Mouse (Mus musculus) T-cell, adult 2 months (primary cell): Measurements from ENCODE around the gene Grtp1.

Source experiments
- DNase-seq: peaks from one replicate; pipeline ENCODE4 v3.0.0; 2022; ENCODE audit warnings: low spot score

The Grtp1 gene

DNA sequence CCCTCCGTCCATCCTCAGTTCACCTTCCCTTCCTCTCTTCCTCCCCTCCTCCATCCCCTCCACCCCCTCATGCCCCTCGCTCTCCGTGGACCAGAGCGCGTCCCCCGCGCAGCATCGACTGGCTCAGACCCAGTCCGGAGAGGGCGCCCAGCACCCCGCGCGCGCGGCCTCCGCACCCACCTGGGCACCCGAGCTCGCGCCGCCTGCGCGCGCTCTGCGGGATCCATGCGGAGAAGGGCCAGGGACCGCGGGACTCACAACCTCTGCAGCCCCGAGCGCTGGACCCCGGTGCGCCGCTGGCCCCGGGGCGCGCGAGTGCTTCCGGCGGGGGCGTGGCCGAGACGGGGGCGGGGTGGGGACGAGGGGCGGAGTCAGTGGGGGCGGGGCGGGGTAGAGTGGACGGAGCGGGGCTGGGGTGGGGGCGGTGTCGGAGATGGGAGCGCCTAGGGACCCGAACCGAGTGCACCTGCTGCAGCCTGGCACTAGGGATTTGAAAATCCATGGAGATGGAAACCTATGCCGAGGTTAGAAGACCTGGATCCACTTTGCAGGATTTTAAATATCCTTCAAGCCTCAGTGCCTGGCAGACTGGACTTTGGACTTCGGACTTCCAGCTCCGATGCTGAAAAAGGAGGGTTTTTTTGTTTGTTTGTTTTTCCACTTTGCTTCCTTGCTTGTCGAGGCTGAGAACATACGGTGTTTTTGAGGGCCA is at the start of gene Grtp1:
Grtp1 (minus strand) TSS at position 320 of the 712 bp plus-strand sequence.
- DNase-seq: no peak

DNA sequence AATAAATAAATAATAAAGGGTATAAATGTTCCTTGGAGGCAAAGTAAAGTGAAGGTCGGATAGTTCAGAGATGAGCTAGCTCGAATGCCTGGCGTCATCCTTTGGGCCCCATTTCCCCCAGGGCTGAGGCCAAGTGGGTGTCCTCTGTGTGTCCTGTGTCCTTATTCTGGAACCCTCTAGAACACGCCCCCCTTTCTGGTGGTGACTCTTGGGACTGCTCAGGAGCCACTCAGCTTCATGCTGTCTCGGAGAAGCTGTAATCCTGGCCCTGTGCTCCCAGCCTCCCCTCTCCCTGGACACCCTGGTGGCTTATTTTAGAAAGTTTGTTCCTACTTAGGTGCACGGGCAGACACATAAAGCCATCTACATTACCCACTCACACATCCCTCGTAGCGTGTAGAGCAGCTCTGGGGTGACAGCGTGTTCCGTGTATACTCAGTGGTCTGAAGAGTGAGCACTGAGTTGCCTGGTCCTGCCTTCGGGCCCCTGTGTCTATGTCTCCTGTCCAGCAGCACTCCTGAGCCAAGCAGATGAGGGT is 44.0 kb upstream of the Grtp1 start:
- no peak for DNase-seq

DNA sequence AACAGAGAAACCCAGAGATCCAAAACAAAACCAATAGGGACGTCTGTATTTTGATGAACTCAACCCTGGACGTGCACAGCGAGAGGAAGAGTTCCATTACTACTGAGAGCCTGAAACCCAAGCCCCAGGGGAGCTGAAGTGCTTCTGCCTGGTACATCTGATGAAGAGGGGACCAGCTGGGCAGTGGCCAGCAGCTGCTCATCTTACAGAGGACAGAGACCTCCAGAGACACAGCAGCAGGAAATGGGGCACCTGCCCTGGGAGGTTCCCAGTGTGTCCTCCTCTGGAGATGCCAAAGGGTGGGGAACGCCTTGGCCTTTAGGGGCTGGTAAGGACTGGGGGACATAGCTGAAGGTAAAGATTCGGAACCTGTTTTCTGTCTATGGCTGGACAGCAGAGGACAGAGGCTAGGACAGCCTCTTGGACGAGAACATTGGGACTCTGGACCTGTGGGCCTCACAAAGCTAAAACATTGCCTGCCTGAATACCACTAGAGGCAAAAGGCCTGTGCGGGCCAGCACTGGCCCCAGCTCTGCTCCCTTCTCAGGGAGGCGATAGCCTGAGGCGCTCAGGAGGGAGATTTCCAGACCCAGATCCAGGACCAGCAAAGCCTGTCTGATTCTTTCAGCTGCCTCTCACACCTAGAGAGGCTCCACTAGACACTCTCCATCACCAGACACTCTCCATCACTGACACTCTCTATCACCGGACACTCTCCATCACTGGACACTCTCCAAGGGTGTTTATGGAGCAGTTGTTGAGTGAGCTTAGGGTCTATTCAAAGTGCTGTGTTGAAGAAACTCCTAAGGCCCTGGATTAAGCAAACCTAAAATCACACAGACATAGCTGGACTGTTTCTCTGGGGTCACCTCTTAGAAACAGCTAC is 42.8 kb upstream of the Grtp1 start:
- no peak for DNase-seq

DNA sequence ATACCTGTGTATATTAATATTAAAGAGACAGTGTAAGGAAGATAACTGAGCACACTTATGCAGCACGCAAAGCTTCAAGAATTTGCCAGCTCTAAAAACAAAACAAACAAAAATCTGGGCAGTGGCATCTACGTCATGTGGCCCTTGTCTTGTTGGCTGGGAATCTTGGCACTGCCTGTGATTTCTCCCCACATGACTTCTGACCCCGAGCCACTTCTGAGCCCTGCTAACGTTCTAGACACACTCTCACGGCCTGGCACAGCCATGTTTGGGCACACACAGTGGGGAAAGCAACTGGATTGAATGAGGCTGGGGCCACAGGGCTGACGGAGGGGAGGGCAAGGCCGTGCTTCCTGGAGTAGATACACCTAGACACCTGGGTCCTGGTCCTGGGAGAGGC is 40.3 kb upstream of the Grtp1 start:
- no peak for DNase-seq

DNA sequence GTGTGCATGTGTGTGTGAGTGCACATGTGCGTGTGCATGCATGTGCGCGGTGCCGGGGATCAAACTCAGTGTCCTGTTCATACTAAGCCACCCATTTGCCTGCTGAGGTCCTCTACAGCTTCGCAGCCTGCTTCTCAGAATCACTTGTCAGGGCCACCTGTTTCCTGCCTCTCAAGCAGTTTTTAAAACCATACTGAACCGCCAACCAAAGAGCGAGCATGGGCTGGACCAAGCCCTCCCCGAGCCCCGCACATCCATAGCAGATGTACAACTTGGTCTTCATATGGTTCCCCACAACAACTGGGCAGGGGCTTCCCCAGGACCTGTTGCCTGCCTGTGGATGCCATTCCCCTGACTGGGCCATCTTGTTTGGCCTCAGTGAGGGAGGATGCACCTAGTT is 39.6 kb upstream of the Grtp1 start:
- no peak for DNase-seq

DNA sequence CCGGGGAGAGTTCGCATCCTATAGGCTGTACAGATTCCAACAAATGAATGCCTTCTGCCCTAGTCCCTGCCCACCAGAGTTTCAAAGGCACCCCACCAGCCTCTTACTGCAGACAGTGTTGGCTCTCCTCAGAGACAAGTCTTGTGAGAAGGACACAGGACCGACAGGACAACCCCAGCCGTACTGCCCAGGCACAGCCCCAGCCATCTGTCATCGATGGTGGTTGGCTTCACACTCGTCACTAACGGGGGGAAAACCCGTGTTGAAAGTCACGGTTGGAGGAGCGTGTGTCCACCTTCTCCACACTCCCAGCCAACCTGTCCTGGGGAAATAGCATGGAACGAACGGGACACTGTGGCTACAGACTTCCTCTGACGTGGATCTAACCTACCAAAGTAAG is 34.4 kb upstream of the Grtp1 start:
- DNase-seq: no peak

DNA sequence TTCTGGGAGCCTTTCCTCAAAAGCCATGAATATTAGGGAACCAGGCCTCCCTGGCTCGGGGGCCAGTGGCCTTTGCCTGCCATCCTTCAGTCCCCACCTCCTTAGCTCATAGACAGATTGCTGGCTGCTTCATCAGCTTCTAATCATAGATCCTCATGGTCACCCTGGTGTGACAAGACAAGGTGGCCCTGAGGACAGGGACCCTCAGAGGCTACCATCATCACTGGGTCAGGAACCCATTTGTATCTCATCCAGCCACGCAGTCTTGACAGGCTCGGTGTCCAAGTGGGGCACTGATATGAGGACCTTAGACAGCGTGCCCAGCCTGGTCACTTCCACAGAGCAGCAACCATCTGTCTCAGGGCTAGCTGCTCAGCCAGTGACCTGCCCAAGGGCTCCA is 30.1 kb upstream of the Grtp1 start:
- no peak for DNase-seq

DNA sequence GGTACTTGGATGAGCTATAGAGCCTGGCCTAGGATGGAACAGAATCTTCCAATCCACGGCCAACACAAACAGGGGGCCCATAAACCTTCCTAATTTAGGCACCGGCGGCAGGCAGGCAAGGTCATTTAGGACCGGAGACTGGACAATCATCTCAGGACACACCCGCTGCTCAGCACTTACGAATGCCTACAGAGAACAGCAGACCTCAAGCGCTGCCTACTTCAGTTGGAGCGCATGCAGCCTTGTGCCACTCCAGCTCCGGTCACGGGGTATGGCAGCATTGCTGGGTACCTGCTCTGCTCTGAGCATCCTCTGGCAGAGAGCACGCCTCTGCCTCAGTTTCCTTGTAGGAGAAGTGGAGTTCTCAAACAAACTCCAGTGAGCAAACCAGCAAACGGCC is 29.4 kb upstream of the Grtp1 start:
- DNase-seq: no peak

DNA sequence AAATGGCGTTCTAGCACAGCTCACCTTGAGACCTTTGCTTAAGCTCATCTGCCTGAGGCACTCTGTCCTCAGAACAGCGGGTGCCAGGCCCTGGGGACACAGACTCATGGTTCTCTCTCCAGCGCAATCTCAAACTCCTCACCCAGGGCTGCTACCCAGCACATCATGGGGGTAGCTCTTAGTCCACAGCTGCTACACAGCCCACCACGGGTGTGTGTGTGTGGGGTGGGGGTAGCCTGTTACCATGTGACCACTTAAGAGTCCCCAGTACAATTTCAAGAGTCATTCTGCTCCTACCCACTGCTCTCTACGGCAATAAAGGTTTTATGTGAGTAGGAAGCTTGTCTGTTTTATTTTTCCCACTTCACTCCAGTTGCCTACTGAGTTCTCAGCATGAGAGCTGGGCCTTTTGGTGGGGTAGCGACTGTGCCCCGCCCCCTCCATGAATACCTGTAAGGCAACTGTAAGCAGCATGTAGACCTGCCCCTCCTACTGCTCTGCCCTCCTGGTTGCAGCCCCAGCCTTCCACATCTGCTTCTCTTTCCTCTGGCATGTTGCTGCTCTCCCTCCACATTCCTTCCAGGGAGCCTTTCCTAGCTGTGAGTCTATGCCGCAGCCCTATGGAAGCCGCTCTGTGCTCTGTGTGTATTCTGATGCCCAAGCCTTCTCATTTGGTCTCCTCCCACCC is 28.6 kb upstream of the Grtp1 start:
- no peak for DNase-seq

DNA sequence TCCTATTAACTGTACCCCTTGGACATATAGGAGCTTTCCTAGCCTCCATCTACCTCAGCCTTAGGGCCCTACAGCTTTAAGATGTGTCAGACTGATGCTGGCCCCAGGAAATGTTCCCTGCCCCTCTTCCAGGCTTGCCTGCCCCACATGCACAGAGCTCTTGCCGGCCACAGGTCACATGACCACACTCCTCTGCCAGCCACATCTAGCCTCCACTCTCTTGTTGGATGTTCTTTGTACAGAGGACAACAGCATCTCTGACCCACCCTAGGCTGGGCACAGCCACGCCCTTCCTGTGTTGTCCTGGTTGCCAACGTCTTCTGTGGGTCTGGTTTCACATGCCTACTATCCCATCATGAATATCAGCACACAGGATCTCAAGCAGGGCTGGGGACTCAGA is 26.8 kb upstream of the Grtp1 start:
- no peak for DNase-seq

DNA sequence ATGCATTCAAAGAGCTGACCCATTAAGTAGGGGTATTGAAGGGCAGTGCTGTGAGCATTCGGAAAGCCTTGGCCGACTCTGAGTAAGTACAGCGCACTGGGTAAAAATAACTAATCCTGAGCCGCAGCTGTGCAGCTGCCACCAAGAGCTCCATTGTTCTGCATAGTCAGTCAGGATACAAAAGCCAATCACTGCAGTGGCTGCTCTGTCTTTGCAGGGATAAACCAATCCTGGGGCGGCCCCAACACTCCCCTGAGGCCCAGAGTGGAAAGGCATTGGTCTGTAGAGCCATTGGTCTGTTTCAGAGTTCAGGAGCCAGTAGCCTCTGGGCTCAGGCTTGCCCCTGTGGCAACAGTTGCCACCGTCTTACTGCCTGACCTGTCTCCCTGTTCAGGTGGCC is 25.9 kb upstream of the Grtp1 start:
- DNase-seq: no peak

DNA sequence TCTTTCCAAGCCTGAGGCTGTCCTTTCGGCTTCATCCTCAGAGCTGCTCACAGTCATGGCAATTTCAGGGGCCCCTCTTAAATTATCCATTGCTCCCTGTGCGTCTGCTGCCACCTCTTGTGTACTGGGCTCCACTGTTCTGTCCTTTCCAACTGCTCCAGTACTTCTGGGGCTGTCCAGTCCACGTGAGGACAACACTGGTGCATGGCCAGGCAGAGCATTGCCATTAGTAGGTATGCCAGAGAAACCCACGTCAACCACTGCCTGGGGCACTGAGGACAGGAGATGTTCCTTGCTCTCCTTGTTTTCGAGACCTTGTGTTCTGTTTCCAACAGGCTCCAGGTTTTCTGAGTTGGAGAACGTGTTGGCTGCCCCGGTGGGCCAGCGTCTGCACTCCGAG is 24.0 kb upstream of the Grtp1 start:
- DNase-seq: no peak

DNA sequence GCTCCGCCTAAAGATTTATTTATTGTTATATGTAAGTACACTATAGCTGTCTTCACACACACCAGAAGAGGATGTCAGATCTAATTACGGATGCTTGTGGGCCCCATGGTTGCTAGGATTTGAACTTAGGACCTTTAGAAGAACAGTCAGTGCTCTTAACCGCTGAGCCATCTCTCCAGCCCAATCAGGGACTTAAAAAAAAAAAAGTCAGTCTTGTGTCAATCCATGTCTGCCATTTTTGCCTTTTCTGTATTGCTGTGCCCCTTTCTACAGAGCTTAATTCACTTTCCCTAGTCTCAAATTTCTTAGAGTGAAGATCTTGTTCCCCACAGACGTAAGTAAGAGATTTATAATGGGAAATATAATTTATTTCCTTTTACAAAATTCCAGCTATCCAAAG is 18.0 kb upstream of the Grtp1 start:
- DNase-seq: no peak

DNA sequence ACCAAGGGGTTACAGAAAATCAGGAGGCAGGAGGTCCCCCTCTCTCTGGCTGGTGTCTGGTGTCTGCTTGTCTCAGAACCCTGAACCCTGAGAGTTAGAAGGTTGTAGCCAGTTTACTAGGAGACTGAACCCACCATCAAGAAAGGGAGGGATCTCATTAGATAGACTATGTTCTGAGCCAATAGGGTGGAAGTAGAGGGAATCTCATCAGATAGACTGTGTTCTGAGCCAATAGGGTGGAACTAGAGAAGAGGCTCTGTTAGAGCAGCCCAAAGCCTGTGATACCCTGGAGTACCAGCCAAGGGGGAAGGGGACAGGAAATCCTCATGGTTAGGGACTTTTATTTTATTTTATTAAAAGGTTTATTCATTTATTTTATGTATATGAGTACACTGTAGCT is 17.6 kb upstream of the Grtp1 start:
- DNase-seq: no peak

DNA sequence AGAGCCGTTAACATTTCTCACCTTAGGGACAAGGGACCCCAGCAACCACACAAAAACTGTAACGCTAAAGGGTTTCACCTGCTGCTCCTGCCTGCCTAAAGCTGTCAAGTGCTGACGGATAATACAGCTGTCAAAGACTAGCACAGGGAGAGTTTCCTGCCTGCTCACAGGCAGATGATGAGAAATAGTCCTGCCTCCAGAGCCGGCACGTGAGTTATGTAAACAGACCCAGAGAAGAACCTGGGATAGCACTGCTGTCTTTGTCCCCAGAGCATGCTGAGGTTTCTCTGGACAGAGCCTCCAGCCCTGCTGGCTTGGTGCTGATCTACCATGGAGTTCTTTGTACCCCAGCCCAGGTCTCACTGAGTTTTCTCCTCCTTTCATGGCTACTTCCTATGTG is 16.7 kb upstream of the Grtp1 start:
- no peak for DNase-seq

DNA sequence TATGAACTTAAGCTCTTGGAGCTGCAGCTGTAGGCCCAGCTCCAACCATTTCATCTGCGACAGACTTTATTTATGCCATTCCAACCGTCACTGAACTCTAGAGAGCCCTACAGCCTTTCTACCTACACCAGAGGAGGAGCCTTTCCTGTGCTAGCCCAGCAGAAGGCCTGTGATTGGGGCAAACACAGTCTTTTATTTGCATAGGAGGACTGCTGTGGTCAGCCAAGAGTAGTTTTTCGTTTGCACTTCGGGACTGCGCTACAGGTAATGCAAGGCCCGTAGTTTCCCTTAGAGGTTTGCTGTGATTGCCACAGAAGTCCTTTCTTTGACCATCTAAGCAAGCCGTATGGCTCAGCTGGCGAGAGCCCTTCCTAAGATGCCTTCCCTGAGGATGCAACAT is 16.0 kb upstream of the Grtp1 start:
- DNase-seq: no peak

DNA sequence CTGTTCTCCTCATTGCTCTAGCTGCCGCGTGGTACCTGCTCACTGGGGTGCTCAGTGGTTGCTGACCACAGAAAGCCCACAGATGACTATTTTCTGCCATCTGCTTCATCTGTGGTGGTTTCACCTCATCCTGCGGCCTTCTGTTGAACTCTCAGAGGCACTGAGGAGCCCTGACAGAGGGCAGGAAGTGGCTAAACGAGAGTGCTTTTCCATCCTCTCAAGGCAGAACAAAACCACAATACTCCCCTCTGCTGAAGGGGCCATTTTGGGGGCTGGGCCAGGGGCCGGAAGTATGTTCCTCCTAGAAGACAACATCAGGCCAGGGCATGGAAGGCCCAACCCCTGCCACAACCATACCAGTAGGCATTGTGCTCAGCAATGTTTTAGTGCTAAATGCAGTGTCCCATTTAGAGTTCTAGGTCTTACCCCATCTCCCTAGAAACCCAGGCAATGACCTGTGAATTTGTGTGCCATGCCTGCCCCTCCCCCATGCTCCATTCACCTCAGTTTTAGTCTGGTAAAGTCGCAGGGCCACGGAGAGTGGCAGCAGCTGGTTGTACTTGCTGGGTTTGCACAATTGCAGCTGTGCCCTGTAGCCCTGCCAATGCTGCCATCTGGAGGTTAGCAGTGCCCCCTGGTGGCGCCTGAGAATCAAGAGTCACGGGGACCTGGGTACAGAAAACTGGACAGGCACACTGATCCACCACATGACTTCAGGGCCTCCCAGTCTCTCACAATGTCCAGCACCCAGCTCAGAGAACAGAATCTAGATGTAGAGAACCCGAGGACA is 13.3 kb upstream of the Grtp1 start:
- peak; percentile 92 for DNase-seq

DNA sequence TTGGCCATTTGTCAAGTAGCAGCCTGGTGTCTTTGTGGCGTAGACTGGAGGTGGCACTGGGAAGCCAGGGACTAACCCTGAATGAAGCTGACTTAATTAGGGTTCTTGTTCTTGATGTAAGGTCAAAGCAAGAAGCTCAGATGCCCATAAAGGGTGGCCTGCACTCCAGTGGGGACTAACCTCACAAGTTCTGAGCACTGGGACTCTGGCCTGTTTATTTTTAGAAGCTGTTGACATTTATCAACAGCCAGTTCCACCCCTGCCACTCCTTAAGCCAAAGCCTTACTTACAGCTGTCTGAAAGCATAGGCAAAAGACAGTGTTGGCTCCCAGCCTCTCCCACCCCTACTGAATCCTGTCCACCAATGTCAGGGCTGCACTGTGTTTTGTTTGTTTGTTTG is 9.3 kb upstream of the Grtp1 start:
- no peak for DNase-seq

DNA sequence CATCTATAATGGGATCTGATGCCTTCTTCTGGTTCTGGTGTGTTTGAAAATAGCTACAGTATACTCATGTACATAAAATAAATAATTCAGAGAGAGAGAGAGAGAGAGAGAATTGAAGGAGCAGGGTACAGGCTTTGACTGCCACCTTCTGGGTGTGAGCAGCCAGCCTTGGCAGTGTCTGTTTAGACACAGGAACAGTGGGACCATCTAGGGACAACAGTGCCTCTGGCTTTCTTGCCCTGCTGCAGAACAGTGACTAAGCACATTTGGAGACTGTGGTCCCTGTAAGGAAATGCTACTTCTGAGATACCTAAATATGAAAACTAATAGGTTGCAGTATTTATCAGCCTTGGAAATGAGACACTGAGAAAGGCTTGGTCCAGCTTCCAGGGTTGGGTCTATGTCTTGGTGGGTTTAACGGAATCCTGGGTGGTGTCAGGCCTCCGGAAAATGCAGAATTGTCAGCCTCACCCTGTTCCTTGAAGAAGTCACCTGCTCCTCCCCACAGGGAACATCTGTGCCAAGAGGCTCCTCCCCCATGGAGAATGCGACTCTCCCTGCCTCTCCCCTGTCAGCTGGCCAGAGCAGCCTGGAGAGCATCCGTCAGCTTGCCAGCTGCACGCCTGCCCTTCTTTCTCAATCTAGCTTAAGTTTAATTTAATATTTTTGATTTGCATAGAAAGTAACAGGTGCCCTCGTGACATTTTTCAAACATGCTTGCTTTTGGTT is 8.4 kb upstream of the Grtp1 start:
- no peak for DNase-seq

DNA sequence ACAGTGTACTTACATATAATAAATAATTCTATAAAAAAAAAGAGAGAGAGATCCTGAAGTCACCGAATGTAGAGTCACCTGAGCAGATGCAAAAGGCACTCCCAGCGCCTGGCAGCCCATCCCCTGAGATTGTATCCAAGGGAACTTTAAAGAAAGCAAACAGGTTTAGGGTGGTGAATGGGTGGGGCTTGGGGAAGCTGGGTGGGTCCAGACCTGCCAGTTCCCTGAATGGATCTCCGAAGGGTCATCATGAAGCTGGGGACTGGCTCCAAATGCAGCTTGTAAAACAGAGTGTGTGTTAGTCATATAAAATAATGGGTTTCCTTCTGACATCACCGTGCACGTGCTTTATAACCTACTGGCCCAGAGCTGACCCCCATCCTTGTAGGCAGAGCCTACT is 5.9 kb upstream of the Grtp1 start:
- DNase-seq: no peak

DNA sequence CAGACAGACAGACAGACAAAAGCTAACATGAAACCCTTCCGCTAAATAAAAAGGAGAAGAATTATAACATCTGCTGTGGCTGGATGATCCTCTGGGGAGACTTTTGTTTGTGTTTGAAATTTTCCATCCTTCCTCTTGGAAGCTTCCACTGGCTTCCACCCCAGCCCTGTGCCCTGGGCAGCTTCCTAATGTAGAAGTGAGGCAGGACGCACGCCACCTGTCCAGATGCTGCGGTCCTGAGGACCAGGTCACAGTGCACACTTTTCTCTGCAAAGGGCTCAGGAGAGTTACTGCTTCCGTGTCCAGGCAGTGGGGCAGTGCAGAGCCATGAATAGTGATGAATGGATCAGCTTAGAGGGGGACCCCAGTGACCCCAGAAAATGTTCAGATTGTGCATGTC is 4.9 kb upstream of the Grtp1 start:
- no peak for DNase-seq
